Mouse (Mus musculus) kidney, adult 8-10 months (tissue): ENCODE measurements at regions not wholly inside any gene's neighbourhood (a gene's known extent, or its start where the extent isn't known, plus 50 kb on each side); places are given as distances from the start of the nearest gene placed in this dataset.

Source experiments
- DNase-seq, 2 experiments: peaks; one replicate each; pipeline ENCODE4 v3.0.0; 2022

DNA sequence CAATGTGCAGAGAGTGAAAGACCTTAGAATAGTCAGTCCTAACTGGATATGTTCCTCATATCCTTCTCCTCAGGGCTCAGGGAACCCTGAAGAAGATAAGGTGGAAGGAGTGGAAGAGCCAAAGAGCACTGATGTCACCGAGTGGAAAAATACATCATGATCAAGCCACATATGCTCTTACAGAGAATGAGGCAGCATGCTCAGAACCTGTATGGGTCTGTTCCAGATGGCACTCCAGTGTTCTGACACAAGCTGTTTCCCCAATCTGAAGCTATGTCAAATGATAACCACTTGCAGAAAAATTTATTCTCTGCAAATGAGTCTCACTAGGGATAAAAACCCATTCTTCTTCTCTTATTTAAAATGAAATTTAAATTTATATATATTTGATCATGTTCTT is 572.6 kb upstream of the Robo2 start:
- DNase-seq: no peak

DNA sequence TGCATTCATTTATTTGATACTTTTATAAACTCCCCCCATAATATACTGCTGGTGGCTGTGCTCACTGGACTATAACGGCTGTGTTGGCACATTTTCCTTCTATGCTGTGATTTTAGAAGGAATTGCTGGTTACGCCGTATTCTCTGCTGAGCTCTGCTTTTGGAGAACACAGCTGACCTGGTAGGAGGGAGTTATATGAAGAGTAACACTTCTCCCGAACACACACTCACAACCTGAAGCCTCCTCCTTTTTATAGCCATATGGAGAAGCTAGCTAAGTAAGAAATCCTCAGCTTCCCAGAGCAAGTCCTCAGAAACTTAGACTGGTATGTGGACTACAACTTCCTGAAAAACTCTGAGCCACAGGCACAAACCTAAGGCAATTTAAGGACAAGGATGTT is 554.5 kb upstream of the Robo2 start:
- DNase-seq: no peak

DNA sequence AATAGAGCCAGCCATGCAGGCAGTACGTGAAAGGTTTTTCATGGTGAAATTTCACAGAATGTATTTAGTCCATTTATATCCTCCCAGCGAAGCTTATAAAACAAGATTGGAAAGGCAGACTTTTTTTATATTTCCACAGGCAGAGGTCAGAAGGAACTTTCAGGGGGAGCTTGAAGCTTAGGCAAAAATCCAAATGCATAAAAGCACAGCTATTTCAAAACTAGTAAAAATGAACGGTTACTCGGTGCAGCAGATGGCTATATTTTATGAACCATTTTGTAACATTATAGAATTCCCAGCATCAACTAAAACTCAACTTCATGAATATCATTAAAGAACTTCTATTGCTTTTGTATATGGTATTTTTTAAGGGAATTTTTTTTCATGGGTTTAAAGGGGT is 518.1 kb upstream of the Robo2 start:
- DNase-seq: no peak

DNA sequence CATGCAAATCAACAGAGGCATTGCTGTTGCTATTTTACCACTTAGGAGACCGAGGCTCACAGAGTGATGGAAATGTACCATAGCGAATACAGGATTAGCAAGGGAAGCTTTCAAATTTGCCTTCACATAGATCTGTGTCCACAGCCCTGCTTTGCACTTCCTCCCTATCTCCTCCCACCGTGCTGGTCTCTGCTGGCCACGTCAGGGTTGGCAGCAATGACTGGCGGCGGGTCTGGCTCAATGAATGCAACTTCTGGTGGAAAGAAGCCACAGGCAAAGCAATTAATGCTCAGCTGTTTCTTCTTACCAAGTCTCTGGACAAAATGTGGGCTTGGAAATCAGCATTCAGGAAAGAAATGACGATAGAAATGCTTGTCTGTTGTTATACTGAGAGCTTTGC is 489.2 kb upstream of the Robo2 start:
- no peak for DNase-seq

DNA sequence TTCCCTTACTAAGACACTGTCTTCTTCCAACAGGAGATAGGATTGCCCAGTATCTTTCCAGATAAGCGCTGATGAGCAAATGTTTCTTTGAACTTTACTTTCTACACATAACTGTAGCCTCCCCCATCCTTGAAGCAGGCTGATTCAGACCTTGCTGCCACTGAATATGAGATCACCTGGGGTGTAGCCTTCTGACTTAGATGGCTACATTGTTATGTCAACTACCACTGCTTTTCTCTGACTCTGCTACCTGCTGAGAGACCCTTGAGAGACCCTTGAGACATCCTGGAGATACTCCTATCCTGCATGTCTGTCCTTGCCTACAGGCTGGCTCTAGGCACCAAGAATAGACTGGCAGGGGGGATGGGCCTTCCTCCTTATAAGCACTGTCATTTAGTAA is 476.1 kb upstream of the Robo2 start:
- no peak for DNase-seq

DNA sequence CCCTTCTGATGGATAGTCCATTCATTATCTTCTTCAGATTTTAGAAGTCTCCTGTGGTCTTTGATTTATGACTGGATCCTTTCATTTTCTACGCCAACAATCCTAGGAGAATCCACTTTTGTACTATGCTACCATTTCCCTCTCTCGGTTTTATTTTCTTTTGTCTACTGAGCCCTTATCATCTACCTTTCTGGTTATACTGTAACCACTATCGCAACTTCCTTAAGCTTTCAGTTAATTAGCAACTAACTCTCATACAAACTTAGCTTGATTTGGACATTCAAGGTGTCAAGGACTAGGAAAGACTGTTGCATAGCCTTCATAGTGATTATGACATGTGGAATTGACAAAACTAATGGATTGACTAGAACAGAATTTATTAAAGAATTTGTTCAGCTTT is 467.0 kb upstream of the Robo2 start:
- no peak for DNase-seq

DNA sequence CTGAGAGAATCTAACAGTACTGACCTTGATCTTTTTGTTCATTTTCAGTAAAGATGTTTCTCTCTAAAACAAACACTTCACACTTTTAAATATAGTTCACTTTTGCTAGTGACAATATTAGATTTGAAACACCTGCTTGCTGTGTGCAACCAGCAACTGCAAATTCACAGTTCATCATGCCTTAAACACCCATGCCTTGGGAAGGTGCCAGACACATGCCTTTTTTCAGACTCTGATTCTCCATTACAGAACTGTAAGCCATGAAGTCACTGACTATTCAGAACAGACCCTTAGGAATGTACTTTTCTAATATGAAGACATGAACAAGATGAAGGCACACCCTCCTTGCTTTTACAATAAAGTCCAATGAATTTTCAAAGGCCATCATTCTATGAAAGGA is 462.1 kb upstream of the Robo2 start:
- no peak for DNase-seq

DNA sequence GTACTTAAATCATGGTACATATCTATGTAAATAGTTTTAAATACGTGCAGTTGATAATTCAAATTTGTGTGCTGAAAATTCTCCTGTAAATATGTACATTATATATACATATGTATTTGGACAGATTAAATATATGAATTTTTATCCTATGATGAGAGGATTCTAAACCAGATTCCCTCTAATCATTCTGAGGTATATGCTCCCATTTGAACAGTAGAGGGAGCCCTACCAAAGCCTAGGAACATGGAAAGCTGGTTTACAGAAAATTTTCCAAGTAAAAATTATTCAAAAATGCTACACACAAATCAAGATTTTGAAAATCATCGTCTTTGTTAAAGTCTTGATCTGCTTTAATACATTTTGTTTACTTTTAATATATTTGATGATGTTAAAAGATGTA is 446.1 kb upstream of the Robo2 start:
- DNase-seq: no peak

DNA sequence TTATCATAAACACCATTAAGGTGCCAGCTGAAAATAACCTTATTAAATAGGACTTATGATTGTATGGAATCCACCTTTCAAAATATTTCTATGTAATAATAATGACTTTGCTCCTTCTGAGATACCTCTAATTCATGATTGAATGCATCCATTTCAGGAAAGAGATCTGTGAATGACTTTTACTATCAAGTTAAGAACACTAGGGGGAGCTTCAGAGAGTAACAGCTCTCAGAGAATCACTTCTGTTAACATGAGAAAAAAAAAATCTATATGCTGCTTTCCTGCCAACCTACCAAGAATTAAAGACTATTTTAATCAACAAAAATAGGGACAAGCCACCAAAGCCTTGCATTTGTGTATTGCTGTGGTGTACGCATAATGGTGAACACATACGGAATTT is 428.4 kb upstream of the Robo2 start:
- DNase-seq: no peak

DNA sequence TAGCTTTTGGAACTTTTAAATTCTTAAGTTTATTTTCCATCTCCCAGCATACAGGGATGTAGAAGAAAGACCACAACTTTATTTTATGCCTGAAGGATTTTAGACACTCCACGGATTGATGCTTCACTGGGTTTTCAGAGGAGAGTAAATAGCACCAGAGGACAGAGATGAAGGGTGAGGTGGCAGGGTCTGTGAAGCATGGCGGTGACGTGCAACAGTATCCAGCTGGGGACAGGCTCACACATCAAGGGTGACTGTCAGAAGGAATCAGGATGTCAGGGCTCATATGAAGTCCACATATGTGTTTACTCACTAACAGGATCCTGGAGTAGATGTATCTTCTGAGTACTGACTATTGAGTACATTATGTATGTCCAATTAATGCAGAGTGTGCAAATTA is 402.8 kb upstream of the Robo2 start:
- no peak for DNase-seq

DNA sequence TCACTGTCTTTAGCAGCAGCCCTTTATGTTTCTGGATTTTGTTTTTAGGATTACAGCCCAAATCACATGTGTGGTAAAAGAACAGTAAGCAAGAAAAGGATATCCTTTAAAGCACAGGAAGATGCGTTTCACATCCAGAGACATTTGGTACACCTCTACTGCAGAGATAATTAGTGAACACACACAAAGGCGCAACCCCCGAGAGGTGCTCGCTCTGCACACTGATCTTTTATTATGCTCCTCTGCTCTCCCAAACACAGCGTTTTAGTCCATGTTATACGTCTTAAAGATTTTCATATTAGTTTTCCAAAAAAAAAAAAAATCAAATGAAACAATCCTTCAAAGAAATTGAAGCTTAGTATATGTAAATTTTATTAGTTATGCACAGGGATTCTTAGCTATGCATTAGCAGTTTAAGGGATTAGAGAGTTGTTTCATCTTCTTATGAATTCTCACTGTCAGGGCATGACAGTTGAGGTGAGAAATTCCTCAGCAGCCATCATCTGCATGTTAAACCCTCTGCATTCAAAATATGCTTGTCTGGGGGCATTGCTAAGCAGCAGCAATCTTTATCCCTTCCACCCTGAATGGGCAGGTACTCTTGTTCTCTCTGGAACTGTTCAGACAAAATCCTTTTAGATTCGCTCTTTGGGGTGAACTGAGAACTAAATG is 397.7 kb upstream of the Robo2 start:
- DNase-seq: no peak

DNA sequence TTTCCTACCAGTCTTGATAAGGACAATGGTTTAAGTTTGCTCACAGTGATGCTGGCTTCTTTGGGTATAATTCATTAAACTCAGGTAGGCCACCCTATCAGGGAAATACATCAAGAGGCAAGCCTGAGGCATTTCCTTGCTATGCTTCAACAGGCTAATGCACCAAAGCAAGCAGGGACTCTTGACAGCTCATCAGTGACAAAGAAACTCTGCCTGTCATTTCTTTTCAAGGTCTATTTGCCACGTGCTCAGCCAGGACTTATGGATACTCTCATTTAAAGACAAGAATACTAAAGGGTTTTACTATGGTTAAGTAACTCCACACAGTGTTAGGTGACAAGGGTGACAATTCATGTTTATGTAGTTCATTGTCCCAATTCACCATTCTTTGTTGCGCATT is 395.1 kb upstream of the Robo2 start:
- no peak for DNase-seq

DNA sequence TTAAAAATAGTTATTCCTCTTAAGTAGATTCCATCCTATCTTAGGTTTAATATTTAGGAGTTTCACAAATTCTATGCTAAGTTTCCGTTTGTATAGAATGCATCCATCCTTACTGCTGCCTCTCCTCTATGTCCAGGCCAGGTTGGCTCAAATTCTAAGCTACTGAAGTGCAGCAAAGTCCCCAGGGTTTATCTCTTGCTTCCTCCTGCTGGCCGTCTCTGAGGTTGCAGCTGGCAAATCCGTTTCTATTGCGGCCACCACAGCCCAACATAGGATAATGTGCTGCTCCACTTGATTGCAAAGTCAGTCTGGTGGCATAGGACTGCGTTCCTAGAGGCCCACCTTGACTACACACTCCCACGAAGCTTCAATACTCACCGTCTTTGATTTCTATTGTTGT is 389.7 kb upstream of the Robo2 start:
- DNase-seq: peak; percentile 1 to 31

DNA sequence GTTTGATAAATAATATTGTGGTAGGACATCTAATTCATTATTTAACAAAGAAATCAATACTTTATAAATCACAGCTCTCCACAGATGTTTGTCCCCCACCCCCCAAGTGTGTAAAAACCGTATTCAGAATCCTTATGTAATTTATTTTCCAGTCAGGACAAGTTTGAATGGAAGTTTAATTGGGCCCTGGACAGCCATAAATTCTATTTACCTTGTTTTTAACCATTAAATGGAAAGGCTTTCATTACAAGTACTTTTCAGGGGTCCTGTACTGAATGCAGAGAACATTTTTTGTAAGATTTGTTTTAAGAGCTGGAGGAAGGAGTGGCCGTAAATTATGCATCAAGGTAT is 384.7 kb upstream of the Robo2 start:
- DNase-seq: no peak

DNA sequence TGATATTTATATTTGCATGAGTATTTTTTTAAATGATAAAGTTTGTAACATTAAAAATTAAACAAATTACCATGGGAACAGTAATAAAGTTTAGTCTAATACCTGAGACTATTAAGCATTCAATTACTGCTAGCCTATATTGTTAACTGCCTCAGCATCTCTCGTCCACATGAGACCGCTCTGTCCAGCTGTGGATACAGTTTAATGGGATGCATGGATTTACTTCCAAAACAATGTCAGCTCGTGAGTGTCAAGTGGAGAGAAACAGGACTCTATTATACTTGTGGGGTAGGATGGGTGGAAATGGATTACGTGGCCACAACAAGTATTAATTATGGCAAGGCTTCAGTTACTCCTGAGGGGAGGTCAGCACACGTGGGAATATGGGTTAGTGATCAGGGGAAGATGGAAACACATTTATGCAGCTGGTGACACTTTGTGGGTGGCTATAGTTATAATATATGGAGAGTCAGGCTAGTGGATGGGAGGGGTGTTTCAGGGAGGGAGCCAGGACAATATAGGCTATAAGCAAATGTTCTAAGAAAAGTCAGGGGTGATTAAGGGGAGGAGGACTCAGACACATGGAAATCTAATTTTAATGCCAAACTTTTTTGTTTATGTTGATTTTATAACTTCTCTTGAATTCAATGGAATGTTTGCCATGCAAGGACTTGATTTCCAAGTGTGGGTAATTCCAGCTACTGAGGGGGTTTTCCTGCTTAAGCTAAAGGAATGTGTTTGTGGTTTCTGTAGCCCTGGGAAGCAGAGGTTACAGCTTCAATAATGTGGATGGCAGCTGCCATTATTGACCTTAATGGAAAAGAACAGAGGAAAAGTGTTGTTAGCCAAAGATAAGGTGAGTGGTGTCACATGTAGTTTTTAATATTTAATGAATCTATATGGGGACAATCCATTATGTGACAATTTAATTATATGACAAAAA is 384.0 kb upstream of the Robo2 start:
- DNase-seq: no peak

DNA sequence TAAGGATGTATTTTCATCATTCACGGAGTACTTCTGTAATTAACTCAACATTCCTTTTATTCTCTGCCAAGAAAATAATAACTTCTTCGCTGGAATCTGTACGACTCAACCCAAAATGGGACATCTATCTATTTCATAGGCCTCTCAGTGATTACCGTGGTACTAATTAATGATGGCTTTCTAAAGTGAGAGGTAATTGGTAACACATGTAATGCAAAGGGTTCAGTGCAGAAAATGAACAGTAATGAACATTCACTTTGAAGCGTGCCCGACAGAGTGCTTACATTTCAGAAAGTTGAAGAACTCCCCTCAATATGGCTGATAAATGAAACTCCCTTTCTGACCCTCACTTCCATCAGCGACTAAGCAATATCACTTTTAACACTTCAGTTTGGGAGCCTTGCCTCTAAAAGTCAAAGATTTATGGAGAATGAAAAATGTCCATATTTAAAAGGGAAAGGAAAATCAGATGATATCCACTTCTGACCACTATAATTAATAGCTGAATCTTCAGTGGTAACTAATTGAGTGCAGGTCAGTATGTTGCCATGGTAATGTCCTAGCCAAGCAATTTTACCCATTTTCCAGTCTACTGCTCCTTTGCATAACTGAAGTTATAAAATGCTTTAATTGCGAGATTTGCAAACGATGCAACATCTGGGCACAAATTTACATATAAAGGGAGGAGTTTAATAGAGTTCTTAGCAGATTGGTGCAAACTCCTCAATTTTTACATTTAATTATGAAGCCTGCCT is 373.9 kb upstream of the Robo2 start:
- no peak for DNase-seq

DNA sequence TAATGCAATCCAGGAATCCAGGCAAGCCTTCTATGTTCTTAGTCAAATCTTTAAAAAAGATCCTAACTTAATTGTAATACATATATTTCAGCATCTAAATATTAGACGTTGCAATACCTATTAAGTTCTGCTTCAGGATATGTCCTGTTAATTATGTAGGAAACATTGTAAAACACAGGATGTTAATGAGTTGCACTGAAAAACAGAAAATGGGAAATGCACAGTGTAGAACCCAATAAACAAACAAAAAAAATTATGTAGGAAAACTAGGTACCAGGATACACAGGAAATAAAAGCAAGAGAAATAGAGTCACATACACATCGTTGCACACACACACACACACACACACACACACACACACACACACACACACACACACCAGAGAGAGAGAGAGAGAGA is 368.8 kb upstream of the Robo2 start:
- DNase-seq: no peak

DNA sequence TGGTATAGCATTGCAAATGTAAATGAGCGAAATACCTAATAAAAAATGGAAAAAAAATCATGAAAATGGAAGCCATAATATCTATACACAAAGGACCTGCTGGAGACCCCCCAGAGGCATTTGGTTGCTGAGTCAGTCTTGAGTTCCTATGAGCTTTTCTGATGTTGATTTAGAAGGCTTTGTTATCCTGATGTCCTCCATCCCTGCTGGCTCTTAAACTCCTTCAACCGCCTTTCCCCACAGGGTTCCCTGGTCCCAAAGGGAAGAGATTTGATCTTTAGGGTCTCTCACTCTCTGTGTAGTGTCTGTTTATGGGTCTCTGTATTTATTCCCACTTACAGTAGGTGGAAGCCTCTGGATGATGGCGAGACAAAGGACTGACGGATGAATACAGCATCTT is 356.6 kb upstream of the Robo2 start:
- DNase-seq: no peak

DNA sequence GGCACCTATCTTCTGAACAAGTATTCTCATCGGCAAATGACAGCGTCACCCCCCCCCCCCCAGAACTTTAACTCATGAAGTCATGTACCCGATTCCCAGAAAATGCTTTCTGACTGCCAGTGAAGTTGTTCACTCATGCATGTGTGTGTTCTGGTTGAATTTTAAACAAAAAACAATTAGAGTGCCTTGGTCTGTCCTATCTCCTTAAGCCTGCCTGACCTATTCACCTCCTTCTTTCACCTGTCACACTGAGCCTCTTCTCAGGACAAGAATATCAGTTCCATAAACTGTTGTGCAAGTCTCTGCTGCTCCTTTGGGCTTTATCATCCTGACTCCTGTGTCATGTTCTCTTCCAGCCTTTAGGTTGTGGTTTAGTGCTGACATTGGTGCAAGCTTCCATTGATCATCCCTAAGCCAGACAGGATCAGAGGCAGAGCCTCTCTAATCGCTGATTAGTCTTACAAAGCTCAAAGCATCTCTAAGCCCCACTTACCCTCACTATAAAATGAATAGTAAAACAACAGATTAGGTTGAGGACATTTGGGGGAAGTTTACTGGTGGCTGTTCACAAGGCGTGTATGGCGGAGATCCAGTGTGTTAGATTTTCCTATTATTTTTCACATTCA is 345.2 kb upstream of the Robo2 start:
- no peak for DNase-seq

DNA sequence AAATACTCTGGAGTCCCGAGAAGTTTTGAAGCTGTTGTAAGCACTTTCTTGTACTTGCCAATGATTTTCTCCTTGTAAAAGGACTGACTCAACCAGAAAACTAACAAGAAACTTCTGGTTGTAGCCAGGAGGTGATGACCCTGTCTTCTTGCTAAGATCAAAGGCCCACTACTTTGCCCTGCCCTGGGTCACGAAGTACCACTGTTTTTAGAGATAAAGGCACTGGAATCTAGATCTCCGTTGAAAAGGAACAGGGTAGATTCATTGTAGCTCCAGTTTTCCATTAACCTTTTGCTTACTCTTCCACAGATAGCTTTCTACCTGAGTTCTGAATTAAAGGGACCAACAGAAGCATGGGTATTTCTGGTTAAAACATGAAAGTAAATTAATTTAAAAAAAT is 339.3 kb upstream of the Robo2 start:
- no peak for DNase-seq

DNA sequence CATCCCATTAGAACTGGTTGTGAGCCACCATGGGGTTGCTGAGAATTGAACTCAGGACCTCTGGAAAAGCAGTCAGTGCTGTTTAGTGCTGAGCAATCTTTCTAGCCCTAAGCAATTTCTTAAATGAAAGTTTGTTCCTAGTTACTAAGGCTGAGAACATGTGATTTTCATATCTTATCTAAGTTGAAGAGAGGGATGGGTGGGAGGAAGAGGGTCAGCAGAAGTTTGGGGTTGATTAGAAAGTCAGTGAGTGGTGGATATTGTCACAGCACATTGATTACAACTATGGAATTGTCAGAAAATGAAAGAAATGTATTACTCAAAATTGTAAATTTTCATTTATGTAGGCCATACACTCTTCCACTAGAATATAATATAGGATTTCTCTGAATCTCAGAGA is 337.4 kb upstream of the Robo2 start:
- no peak for DNase-seq

DNA sequence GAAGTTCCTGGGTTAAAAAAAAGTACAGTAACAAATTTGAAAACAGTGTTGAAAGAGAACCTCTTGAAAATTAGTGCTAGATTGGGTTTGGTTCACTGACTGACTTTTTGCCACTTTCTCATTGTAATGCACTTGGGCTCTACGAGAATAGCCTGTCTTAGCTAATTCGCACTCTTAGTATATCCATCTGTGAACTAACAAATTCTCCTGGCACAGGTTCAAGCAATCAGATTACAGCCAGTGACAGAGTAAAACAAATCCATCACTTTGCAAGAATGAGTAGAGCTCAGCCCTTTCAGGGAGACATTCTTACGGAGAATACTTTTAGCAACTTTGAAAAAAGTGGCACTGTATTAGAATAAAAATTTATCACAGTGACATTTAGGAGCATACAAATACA is 331.9 kb upstream of the Robo2 start:
- no peak for DNase-seq
